Mouse (Mus musculus) CH12.LX (cell line): ENCODE measurements around the gene Pnpla2. TPM values are rescaled to one million over a fixed set of nuclear protein-coding genes. Genes with fewer than 3 reads are reported as not detected.

Source experiments
- DNase-seq: peaks from one replicate; pipeline ENCODE4 v3.0.0-alpha.2; 2013; ENCODE audit errors: extremely low read depth
- H3K27ac ChIP-seq: 2 replicates; pipeline ENCODE4 v1.5.1; 2012; ENCODE audit warnings: low read depth, mild to moderate bottlenecking, control low read depth, moderate library complexity; ENCODE audit not compliant: insufficient read depth
- H3K27me3 ChIP-seq: replicated peaks from 2 replicates; pipeline ENCODE3; 2012; ENCODE audit warnings: inconsistent platforms
- H3K36me3 ChIP-seq, 2 experiments: replicated peaks in 1 of 2; 2 replicates each; pipeline versions ENCODE3 to v1.6.1; 2012; ENCODE audit warnings: inconsistent platforms in 1 of 2, low read length in 1 of 2, mild to moderate bottlenecking in 1 of 2, mixed read lengths in 1 of 2, moderate library complexity in 1 of 2; ENCODE audit not compliant: control insufficient read depth in 1 of 2, insufficient read depth in 1 of 2
- H3K4me1 ChIP-seq, 2 experiments: 2 replicates each; pipeline ENCODE4 v1.6.1; 2012; ENCODE audit warnings: inconsistent platforms in 1 of 2, moderate library complexity in 1 of 2; ENCODE audit not compliant: insufficient read depth in 2 of 2, control insufficient read depth in 1 of 2
- H3K4me2 ChIP-seq: 2 replicates; pipeline ENCODE4 v1.6.1; 2012; ENCODE audit warnings: low read depth, mild to moderate bottlenecking, control low read depth; ENCODE audit not compliant: poor library complexity, insufficient read depth, severe bottlenecking
- H3K4me3 ChIP-seq, 3 experiments: fragments of 150-350 bp in 1 of 3; sonication (generic) in 1 of 3; replicated peaks in 1 of 3; 2 replicates each; pipeline versions ENCODE3 to v1.5.1; 2011 to 2012; ENCODE audit warnings: low read depth in 2 of 3, low read length in 2 of 3, mild to moderate bottlenecking in 2 of 3, moderate library complexity in 2 of 3, control low read depth in 1 of 3, improper control_type of control experiment in 1 of 3, inconsistent platforms in 1 of 3, mixed read lengths in 1 of 3; ENCODE audit not compliant: poor library complexity in 1 of 3
- H3K79me2 ChIP-seq: replicated peaks from 2 replicates; pipeline ENCODE4 v1.6.1; 2012; ENCODE audit warnings: mild to moderate bottlenecking, moderate library complexity; ENCODE audit not compliant: control insufficient read depth, poor library complexity, insufficient read depth, severe bottlenecking; ENCODE audit errors: extremely low read depth
- H3K9ac ChIP-seq: 2 replicates; pipeline ENCODE4 v1.6.1; 2012; ENCODE audit warnings: low read depth, mild to moderate bottlenecking, control low read depth, moderate library complexity; ENCODE audit not compliant: insufficient read depth
- H3K9me3 ChIP-seq: replicated peaks from 2 replicates; pipeline ENCODE3; 2012; ENCODE audit warnings: low read length, inconsistent platforms, mixed read lengths
- CHD1 ChIP-seq: IDR thresholded peaks from 2 replicates; pipeline ENCODE4 v1.6.1; 2012; ENCODE audit warnings: low read depth, low read length, improper control_type of control experiment, inconsistent platforms
- EP300 ChIP-seq: IDR thresholded peaks from 2 replicates; pipeline ENCODE4 v1.6.1; 2011; ENCODE audit warnings: low read length, improper control_type of control experiment
- GABPA ChIP-seq: IDR thresholded peaks from 2 replicates; pipeline ENCODE4 v1.6.1; 2012; ENCODE audit warnings: low read depth, low read length, improper control_type of control experiment, inconsistent platforms; ENCODE audit not compliant: insufficient replicate concordance
- HCFC1 ChIP-seq: IDR thresholded peaks from 2 replicates; pipeline ENCODE4 v1.6.1; 2012; ENCODE audit warnings: low read depth, mild to moderate bottlenecking, inconsistent platforms, low read length, improper control_type of control experiment
- IRF4 ChIP-seq: IDR thresholded peaks from 2 replicates; pipeline ENCODE4 v1.6.1; 2014; ENCODE audit warnings: low read depth, mild to moderate bottlenecking, inconsistent platforms, low read length, improper control_type of control experiment
- JUND ChIP-seq: conservative IDR thresholded peaks from 2 replicates; pipeline ENCODE4 v1.6.1; 2011; ENCODE audit warnings: low read depth, low read length, improper control_type of control experiment
- MAX ChIP-seq: IDR thresholded peaks from 2 replicates; pipeline ENCODE4 v1.6.1; 2011; ENCODE audit warnings: low read length, improper control_type of control experiment
- MXI1 ChIP-seq: IDR thresholded peaks from 2 replicates; pipeline ENCODE4 v1.6.1; 2011; ENCODE audit warnings: mild to moderate bottlenecking, low read depth, low read length, improper control_type of control experiment
- NELFE ChIP-seq: IDR thresholded peaks from 2 replicates; pipeline ENCODE4 v1.6.1; 2011; ENCODE audit warnings: low read depth, low read length, improper control_type of control experiment
- NRF1 ChIP-seq: IDR thresholded peaks from 2 replicates; pipeline ENCODE4 v1.6.1; 2014; ENCODE audit warnings: low read depth, mild to moderate bottlenecking, inconsistent platforms, low read length, improper control_type of control experiment, moderate library complexity
- POLR2A ChIP-seq: IDR thresholded peaks from 2 replicates; pipeline ENCODE4 v1.6.1; 2011; ENCODE audit warnings: low read depth, mild to moderate bottlenecking, improper control_type of control experiment, low read length
- POLR2AphosphoS2 ChIP-seq: IDR thresholded peaks from 2 replicates; pipeline ENCODE4 v1.6.1; 2011; ENCODE audit warnings: low read depth, low read length, improper control_type of control experiment
- RAD21 ChIP-seq: IDR thresholded peaks from 2 replicates; pipeline ENCODE4 v1.6.1; 2011; ENCODE audit warnings: low read depth, mild to moderate bottlenecking, low read length, improper control_type of control experiment, moderate library complexity
- SIN3A ChIP-seq: IDR thresholded peaks from 2 replicates; pipeline ENCODE4 v1.6.1; 2012; ENCODE audit warnings: low read length, improper control_type of control experiment, inconsistent platforms
- SMC3 ChIP-seq: IDR thresholded peaks from 2 replicates; pipeline ENCODE4 v1.6.1; 2011; ENCODE audit warnings: low read depth, low read length, improper control_type of control experiment
- TBP ChIP-seq: conservative IDR thresholded peaks from 2 replicates; pipeline ENCODE4 v1.6.1; 2011; ENCODE audit warnings: low read depth, low read length, improper control_type of control experiment
- TCF12 ChIP-seq: IDR thresholded peaks from 2 replicates; pipeline ENCODE4 v1.6.1; 2014; ENCODE audit warnings: low read depth, mild to moderate bottlenecking, inconsistent platforms, low read length, improper control_type of control experiment
- USF2 ChIP-seq: conservative IDR thresholded peaks from 2 replicates; pipeline ENCODE4 v1.6.1; 2011; ENCODE audit warnings: low read depth, low read length, improper control_type of control experiment
- ZC3H11A ChIP-seq: IDR thresholded peaks from 2 replicates; pipeline ENCODE4 v1.6.1; 2012; ENCODE audit warnings: low read depth, mild to moderate bottlenecking, inconsistent platforms, low read length, improper control_type of control experiment
- ZKSCAN1 ChIP-seq: IDR thresholded peaks from 2 replicates; pipeline ENCODE4 v1.6.1; 2012; ENCODE audit warnings: low read depth, inconsistent platforms, low read length, improper control_type of control experiment, borderline replicate concordance
- dilution Hi-C: fragments of 300-500 bp; cut with MboI; formaldehyde crosslinking; loops from 2 replicates; pipeline ENCODE4 v1.14.3; 2020; ENCODE audit warnings: low sequenced_read_pairs; ENCODE audit not compliant: extremely low pct_unique_long_range_greater_than_20kb, extremely low pct_ligation_motif_present
- in situ Hi-C: fragments of 300-500 bp; cut with MboI; formaldehyde crosslinking; loops from 3 replicates; pipeline ENCODE4 v1.14.3; 2019; ENCODE audit warnings: low sequenced_read_pairs, low pct_ligation_motif_present, low pct_unique_long_range_greater_than_20kb, mixed read lengths
- polyA plus RNA-seq: library from polyadenylated mRNA; unstranded; fragments of >175 nt; gene quantifications from 2 replicates; pipeline ENCODE4 v1.2.1, GENCODE M21; 2012; ENCODE audit warnings: low read depth; ENCODE audit not compliant: insufficient read length
- total RNA-seq, 2 experiments: library from RNA; depleted of rRNA; stranded (reverse); fragments of 300-350 nt in 1 of 2; fragments of >200 nt in 1 of 2; gene quantifications; 2 replicates each; pipeline ENCODE4 v1.2.3; 2012 to 2014

Pnpla2 gene
- total and polyA plus RNA-seq, 3 experiments, result 2.8 to 29.6 (median 11.7) TPM

DNA sequence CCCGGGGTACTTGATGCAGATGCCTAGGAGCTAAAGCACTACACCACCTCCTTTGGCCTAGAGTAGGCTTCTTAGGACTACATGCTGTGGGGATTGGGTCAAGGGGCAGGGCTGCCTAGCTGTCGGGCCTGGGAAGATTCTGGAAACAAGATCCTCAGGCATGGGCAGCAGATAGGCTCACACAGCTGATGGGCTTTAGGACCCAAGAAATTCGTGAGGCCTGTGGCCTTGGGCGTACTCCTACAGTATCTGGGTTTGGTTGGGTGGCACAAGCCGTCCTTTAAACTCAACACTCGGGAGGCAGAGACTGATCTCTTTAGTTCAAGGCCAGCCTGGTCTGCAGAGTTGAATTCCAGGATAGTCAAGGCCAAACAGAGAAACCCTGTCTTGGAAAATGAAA is 17.2 kb downstream of the Pnpla2 start:
- Histone ChIP-seq H3K36me3 (peaks cover 27 to 46% of the 10 kb centered on the region in 2 experiments), H3K9ac (no peak overlapping the region), H3K4me2 (no peak overlapping the region), H3K4me3 (no peak overlapping the region), H3K27ac (no peak overlapping the region), H3K9me3 (no peaks in the 10 kb centered on the region)
- dilution Hi-C loops, result no loop called here
- no peak for DNase-seq
- in situ Hi-C loops, result no loop called here
- TF ChIP-seq ZC3H11A (no peak), POLR2AphosphoS2 (no peak), USF2 (no peak), SIN3A (no peak), EP300 (no peak), MAX (no peak), HCFC1 (no peak), ZKSCAN1 (no peak), JUND (no peak), TBP (no peak), POLR2A (no peak), MXI1 (no peak), TCF12 (no peak), GABPA (no peak)
- TF ChIP-seq, all 38 proteins: peak for 0
- peaks cover 35 to 57% of the 10 kb centered on the region in 2 experiments for H3K4me1 ChIP-seq
- peaks cover 22% of the 10 kb centered on the region for H3K79me2 ChIP-seq
- H3K27me3 ChIP-seq, result peaks cover 9% of the 10 kb centered on the region

DNA sequence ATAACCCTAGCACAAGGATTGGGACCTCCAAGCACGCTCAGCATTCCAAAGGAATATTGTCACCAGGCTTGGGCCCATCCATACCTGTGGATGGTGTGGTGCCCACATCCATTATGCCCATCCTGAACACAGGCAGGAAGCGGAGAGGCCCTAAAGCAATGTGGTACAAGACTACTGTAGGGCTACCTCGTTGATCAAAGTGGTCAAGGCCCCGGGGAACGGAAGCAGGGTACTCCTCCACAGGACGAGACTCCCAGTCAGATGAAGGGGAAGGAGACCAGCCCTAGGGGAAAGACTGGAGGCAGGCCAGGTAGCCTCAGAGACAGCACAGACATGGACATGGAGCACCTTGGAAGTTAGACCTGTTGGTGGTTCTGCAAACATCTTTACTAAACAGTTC is 17.8 kb downstream of the Pnpla2 start:
- no peak for TF ChIP-seq RAD21
- TF ChIP-seq NELFE, result no peak
- TF ChIP-seq USF2, result no peak
- no peak for TF ChIP-seq SMC3
- TF ChIP-seq GABPA, result no peak
- TF ChIP-seq IRF4, result no peak
- TF ChIP-seq NRF1, result no peak
- no peak for TF ChIP-seq TCF12
- TF ChIP-seq POLR2A, result no peak
- TF ChIP-seq CHD1, result no peak

More for the DNA sequence above, 17.8 kb downstream of the Pnpla2 start:
- in situ Hi-C loops (no loop called here), dilution Hi-C loops (no loop called here)
- Histone ChIP-seq H3K9ac (no peak overlapping the region), H3K79me2 (peaks cover 22% of the 10 kb centered on the region), H3K36me3 (peaks cover 27 to 46% of the 10 kb centered on the region in 2 experiments), H3K27me3 (peaks cover 9% of the 10 kb centered on the region), H3K9me3 (no peaks in the 10 kb centered on the region), H3K4me3 (no peak overlapping the region), H3K4me2 (no peak overlapping the region), H3K27ac (no peak overlapping the region), H3K4me1 (peaks cover 35 to 61% of the 10 kb centered on the region in 2 experiments)
- DNase-seq, result no peak
